Mouse (Mus musculus): ENCODE measurements at regions not wholly inside any gene's neighbourhood (a gene's known extent, or its start where the extent isn't known, plus 50 kb on each side); places are given as distances from the start of the nearest gene placed in this dataset.

GRCm38 (mm10) chr15:96185901-96186300 is 101.4 kb upstream of the Arid2 start:
- no peak for DNase-seq

- no peak for DNase-seq
Observed at GRCm38 (mm10) chr15:96189551-96189950, 97.8 kb upstream of the Arid2 start.

GRCm38 (mm10) chr15:96197413-96197812 is 89.9 kb upstream of the Arid2 start:
- DNase-seq, result no peak

GRCm38 (mm10) chr15:96197932-96198331 is 89.4 kb upstream of the Arid2 start:
- DNase-seq, result no peak

GRCm38 (mm10) chr15:96201273-96201672 is 86.0 kb upstream of the Arid2 start:
- no peak for DNase-seq

GRCm38 (mm10) chr15:96201701-96202460 is 85.4 kb upstream of the Arid2 start:
- peak; percentile 35 for DNase-seq

- DNase-seq, result no peak
Observed at GRCm38 (mm10) chr15:96204187-96204586, 83.1 kb upstream of the Arid2 start.

GRCm38 (mm10) chr15:96204623-96205022 is 82.7 kb upstream of the Arid2 start:
- DNase-seq, result no peak

GRCm38 (mm10) chr15:96210721-96211400 is 76.5 kb upstream of the Arid2 start:
- no peak for DNase-seq

- DNase-seq, result no peak
Observed at GRCm38 (mm10) chr15:96213541-96214312, 73.6 kb upstream of the Arid2 start.

GRCm38 (mm10) chr15:96217896-96218295 is 69.4 kb upstream of the Arid2 start:
- DNase-seq, result no peak

GRCm38 (mm10) chr15:96219746-96220145 is 67.6 kb upstream of the Arid2 start:
- no peak for DNase-seq

GRCm38 (mm10) chr15:96231969-96232368 is 55.3 kb upstream of the Arid2 start:
- DNase-seq, result no peak

GRCm38 (mm10) chr15:96233113-96233512 is 54.2 kb upstream of the Arid2 start:
- no peak for DNase-seq

- no peak for DNase-seq
Observed at GRCm38 (mm10) chr15:96234783-96235182, 52.5 kb upstream of the Arid2 start.

Data from lung, postnatal 10 days (tissue).